Comparison of ENCODE assay signal across 35 mouse cellular contexts in the genomic region with DNA sequence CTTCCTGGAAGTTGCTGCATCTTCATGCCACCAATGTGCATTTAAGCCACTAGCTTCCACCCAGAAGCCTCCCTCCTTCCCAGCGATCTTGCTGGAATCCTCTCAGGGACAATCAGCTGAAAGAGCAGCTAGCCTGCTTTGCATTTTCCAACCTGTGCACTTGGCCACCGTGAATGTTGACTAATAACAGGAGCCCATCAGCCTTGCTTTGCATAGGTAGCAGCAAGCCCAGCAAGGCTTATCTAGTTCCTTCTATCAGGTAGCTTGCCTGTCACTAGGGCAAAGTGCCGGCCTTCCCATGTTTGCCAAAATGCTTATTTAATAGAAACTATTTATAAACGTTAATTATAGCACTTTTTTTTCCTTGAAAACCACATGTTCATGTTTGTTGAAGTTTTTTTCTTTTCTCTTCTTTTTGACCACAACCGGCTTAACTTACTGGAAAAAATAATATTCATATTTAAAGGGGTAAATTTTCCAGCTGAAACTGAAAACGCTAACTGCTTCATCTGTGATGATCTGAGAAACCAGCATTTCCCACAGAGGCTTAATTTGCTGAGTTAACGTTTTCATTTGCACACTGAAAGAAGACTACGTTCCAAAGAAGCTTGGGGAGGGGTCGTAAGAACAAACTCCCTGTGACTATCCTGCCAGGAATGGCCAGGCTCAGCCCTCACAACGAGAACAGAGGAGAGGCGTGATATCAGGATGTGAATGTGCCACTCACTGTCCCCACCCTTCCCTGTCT. TPM values are rescaled to one million over a fixed set of nuclear protein-coding genes. Genes with fewer than 3 reads are reported as not detected.
"Had no signal": no experiment of that assay in that cellular context is flagged by ENCODE, and none has a peak within 500 bp of the region (broad histone marks: within the 10 kb centered on the region; RNA-seq: fewer than 3 reads in every experiment).

No protein-coding gene starts in this region.

- H3K27me3 ChIP-seq: heart, embryonic 12.5 days; hindbrain, embryonic 13.5 days; hindbrain, embryonic 15.5 days; intestine, embryonic 15.5 days; kidney, embryonic 15.5 days; limb, embryonic 12.5 days; liver, embryonic 13.5 days had no signal

- H3K36me3 ChIP-seq: heart, embryonic 10.5 days; heart, embryonic 12.5 days; hindbrain, embryonic 13.5 days; hindbrain, embryonic 15.5 days; intestine, embryonic 15.5 days; kidney, embryonic 15.5 days; limb, embryonic 10.5 days; limb, embryonic 12.5 days; liver, embryonic 13.5 days had no signal

- ATAC-seq: hindbrain, postnatal 0 days; intestine, embryonic 15.5 days; intestine, postnatal 0 days had no signal

- H3K27ac ChIP-seq: gastrocnemius, adult 2 months; heart, embryonic 10.5 days; hindbrain, embryonic 13.5 days; hindbrain, embryonic 15.5 days; hindbrain, postnatal 0 days; intestine, embryonic 15.5 days; kidney, embryonic 15.5 days; kidney, postnatal 0 days; layer of hippocampus, adult 2 months; left cerebral cortex, adult 2 months; limb, embryonic 10.5 days; limb, embryonic 12.5 days; liver, embryonic 13.5 days had no signal

- H3K4me1 ChIP-seq: heart, embryonic 12.5 days; hindbrain, embryonic 13.5 days; hindbrain, embryonic 15.5 days; intestine, embryonic 15.5 days; kidney, embryonic 15.5 days; limb, embryonic 10.5 days; limb, embryonic 12.5 days; liver, embryonic 13.5 days had no signal

- H3K4me2 ChIP-seq: heart, embryonic 12.5 days; hindbrain, embryonic 13.5 days; hindbrain, embryonic 15.5 days; intestine, embryonic 15.5 days; kidney, embryonic 15.5 days; limb, embryonic 12.5 days; liver, embryonic 11.5 days; liver, embryonic 13.5 days had no signal

- H3K4me3 ChIP-seq: gastrocnemius, adult 2 months; heart, embryonic 10.5 days; heart, embryonic 12.5 days; hindbrain, embryonic 13.5 days; hindbrain, embryonic 15.5 days; intestine, embryonic 15.5 days; kidney, embryonic 15.5 days; layer of hippocampus, adult 2 months; left cerebral cortex, adult 2 months; limb, embryonic 10.5 days; limb, embryonic 12.5 days; liver, embryonic 13.5 days had no signal

- H3K9me3 ChIP-seq: heart, embryonic 10.5 days; heart, embryonic 12.5 days; hindbrain, embryonic 13.5 days; hindbrain, embryonic 15.5 days; intestine, embryonic 15.5 days; kidney, embryonic 15.5 days; limb, embryonic 10.5 days; limb, embryonic 12.5 days; liver, embryonic 13.5 days had no signal

- DNase-seq: gastrocnemius, adult 2 months; gastrocnemius, postnatal 10 days; gastrocnemius, postnatal 25 days; heart, adult 18-20 months; heart, postnatal 10 days; heart, postnatal 36 days; kidney, adult 2 months; kidney, adult 9 months; kidney, postnatal 14 days; kidney, postnatal 4 days; liver; liver, embryonic 13.5 days had no signal

- H3K9ac ChIP-seq: heart, embryonic 12.5 days; hindbrain, embryonic 13.5 days; hindbrain, embryonic 15.5 days; intestine, embryonic 15.5 days; kidney, embryonic 15.5 days; limb, embryonic 12.5 days; liver, embryonic 13.5 days had no signal

RNA-seq across cellular contexts. Expression of gene Il21, which starts 3.2 kb away (rescaled TPM):
- total RNA-seq: gastrocnemius, adult 2 months; gastrocnemius, postnatal 10 days; gastrocnemius, postnatal 25 days; gastrocnemius, postnatal 4 days; granulocyte monocyte progenitor cell, adult 5-6 weeks; heart, adult 18-20 months; heart, adult 8-10 months; heart, postnatal 10 days; heart, postnatal 36 days; hematopoietic stem cell, adult 5-6 weeks; hindbrain, postnatal 0 days; left cerebral cortex, postnatal 36 days had no signal
- polyA plus RNA-seq: heart, embryonic 10.5 days; heart, embryonic 12.5 days; heart, embryonic 14.5 days; heart, embryonic 16.5 days; hindbrain, embryonic 11.5 days; hindbrain, embryonic 13.5 days; hindbrain, embryonic 15.5 days; hindbrain, postnatal 0 days; intestine, embryonic 15.5 days; intestine, postnatal 0 days; kidney, adult 2 months; kidney, embryonic 15.5 days; kidney, postnatal 0 days; limb, embryonic 10.5 days; limb, embryonic 12.5 days; limb, embryonic 14.5 days; liver, embryonic 11.5 days; liver, embryonic 13.5 days had no signal
